Mouse (Mus musculus) MEL (cell line): Measurements from ENCODE around the gene Cdx2.

Experiments
- CTCF ChIP-seq, 3 experiments: IDR thresholded peaks in 2 of 3; conservative IDR thresholded peaks in 1 of 3; 2 replicates each; pipeline ENCODE4 v1.5.1; 2011 to 2012; ENCODE audit warnings: low read length in 3 of 3, low read depth in 2 of 3, mild to moderate bottlenecking in 2 of 3, improper control_type of control experiment in 1 of 3, inconsistent platforms in 1 of 3, mixed read lengths in 1 of 3, moderate library complexity in 1 of 3; ENCODE audit not compliant: control insufficient read depth in 1 of 3, insufficient read depth in 1 of 3, poor library complexity in 1 of 3, severe bottlenecking in 1 of 3
- EP300 ChIP-seq, 2 experiments: IDR thresholded peaks; 2 replicates each; pipeline ENCODE4 v1.6.1; 2011; ENCODE audit warnings: improper control_type of control experiment in 2 of 2, low read length in 2 of 2, low read depth in 1 of 2, mild to moderate bottlenecking in 1 of 2
- HCFC1 ChIP-seq: IDR thresholded peaks from 2 replicates; pipeline ENCODE4 v1.6.1; 2012; ENCODE audit warnings: low read depth, mild to moderate bottlenecking, inconsistent platforms, low read length, improper control_type of control experiment, moderate library complexity
- JUND ChIP-seq: IDR thresholded peaks from 2 replicates; pipeline ENCODE4 v1.6.1; 2011; ENCODE audit warnings: low read depth, mild to moderate bottlenecking, improper control_type of control experiment, low read length
- POLR2A ChIP-seq, 2 experiments: IDR thresholded peaks; 2 replicates each; pipeline ENCODE4 v1.6.1; 2011 to 2012; ENCODE audit warnings: low read length in 2 of 2, mild to moderate bottlenecking in 2 of 2, control low read depth in 1 of 2, improper control_type of control experiment in 1 of 2, low read depth in 1 of 2, moderate library complexity in 1 of 2; ENCODE audit not compliant: control insufficient read depth in 1 of 2, insufficient read depth in 1 of 2, poor library complexity in 1 of 2
- USF2 ChIP-seq, 2 experiments: IDR thresholded peaks; 2 replicates each; pipeline ENCODE4 v1.6.1; 2011 to 2012; ENCODE audit warnings: improper control_type of control experiment in 2 of 2, low read length in 2 of 2, borderline replicate concordance in 1 of 2, inconsistent platforms in 1 of 2, low read depth in 1 of 2, mild to moderate bottlenecking in 1 of 2; ENCODE audit not compliant: insufficient read depth in 1 of 2

GRCm38 (mm10) chr5:147292506-147293120 is 14.5 kb downstream of the Cdx2 start:
- TF ChIP-seq POLR2A (IDR thresholded peaks at IDR 0.05; ENCODE audit: control insufficient read depth in 1 of 2, insufficient read depth in 1 of 2, low read depth in 1 of 2, low read length in 2 of 2, poor library complexity in 1 of 2) (no peak), HCFC1 (no peak), CTCF (IDR thresholded peaks at IDR 0.05 in 2 of 3, conservative IDR thresholded peaks at IDR 0.05 in 1 of 3; ENCODE audit: control insufficient read depth in 1 of 3, insufficient read depth in 1 of 3, low read depth in 2 of 3, low read length in 3 of 3, poor library complexity in 1 of 3, severe bottlenecking in 1 of 3) (no peak), EP300 (IDR thresholded peaks at IDR 0.05; ENCODE audit: low read depth in 1 of 2, low read length in 2 of 2) (no peak), USF2 (IDR thresholded peaks at IDR 0.05; ENCODE audit: borderline replicate concordance in 1 of 2, insufficient read depth in 1 of 2, low read depth in 1 of 2, low read length in 2 of 2) (no peak), JUND (no peak)
